Comparison of ENCODE assay signal across 29 mouse cellular contexts in the genomic region with DNA sequence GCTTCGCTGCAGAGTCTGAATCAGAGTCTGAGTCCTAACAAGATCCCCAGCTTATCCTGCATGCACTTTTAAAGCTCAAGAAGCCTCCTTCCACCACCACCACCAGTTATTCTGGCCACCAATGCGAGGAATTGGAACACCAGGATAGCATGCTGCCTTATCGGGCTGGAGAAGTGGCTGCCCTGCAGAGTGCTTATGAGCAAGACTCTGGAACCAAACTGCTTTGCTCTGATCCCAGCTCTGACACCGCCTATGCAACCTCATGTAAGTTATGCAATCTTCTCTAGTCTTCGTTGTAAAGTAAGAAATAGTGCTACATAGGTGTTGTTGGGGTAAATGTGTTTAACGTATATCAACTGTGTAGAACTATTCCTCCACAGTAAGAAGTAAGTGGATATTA. TPM values are rescaled to one million over a fixed set of nuclear protein-coding genes. Genes with fewer than 3 reads are reported as not detected.
"Had no signal": no experiment of that assay in that cellular context is flagged by ENCODE, and none has a peak within 500 bp of the region (broad histone marks: within the 10 kb centered on the region; RNA-seq: fewer than 3 reads in every experiment).

No protein-coding gene starts in this region.

- H3K27ac ChIP-seq: embryonic facial prominence, embryonic 10.5 days; embryonic facial prominence, embryonic 12.5 days; embryonic facial prominence, embryonic 13.5 days; embryonic facial prominence, embryonic 15.5 days; forebrain, embryonic 10.5 days; forebrain, embryonic 12.5 days; forebrain, embryonic 13.5 days; forebrain, embryonic 15.5 days; gastrocnemius, adult 2 months; heart, adult 2 months; heart, embryonic 10.5 days had no signal

- H3K4me3 ChIP-seq: embryonic facial prominence, embryonic 10.5 days; embryonic facial prominence, embryonic 12.5 days; embryonic facial prominence, embryonic 13.5 days; embryonic facial prominence, embryonic 15.5 days; erythroblast, embryonic 14.5 days; forebrain, embryonic 10.5 days; forebrain, embryonic 12.5 days; forebrain, embryonic 13.5 days; forebrain, embryonic 15.5 days; gastrocnemius, adult 2 months; heart, adult 2 months; heart, embryonic 10.5 days had no signal

- H3K9me3 ChIP-seq: embryonic facial prominence, embryonic 10.5 days; embryonic facial prominence, embryonic 12.5 days; embryonic facial prominence, embryonic 13.5 days; embryonic facial prominence, embryonic 15.5 days; forebrain, embryonic 10.5 days; forebrain, embryonic 12.5 days; forebrain, embryonic 13.5 days; forebrain, embryonic 15.5 days; heart, embryonic 10.5 days had no signal

- ATAC-seq: forebrain, embryonic 13.5 days; forebrain, embryonic 14.5 days; forebrain, embryonic 15.5 days; forebrain, embryonic 16.5 days; forebrain, postnatal 0 days had no signal

- DNase-seq: cerebellum, adult 8-10 months; cerebellum, adult 9-10 months; cerebellum, adult 9-11 months; cerebellum, postnatal 10 days; cerebellum, postnatal 14 days; cerebellum, postnatal 25 days; cerebellum, postnatal 36 days; embryo, embryonic 11 days; forebrain, postnatal 0 days; gastrocnemius, adult 2 months; gastrocnemius, postnatal 10 days; gastrocnemius, postnatal 14 days; gastrocnemius, postnatal 25 days; gastrocnemius, postnatal 36 days; heart, adult 18-20 months; heart, adult 2 months had no signal

- H3K27me3 ChIP-seq: embryonic facial prominence, embryonic 12.5 days; embryonic facial prominence, embryonic 13.5 days; embryonic facial prominence, embryonic 15.5 days; forebrain, embryonic 12.5 days; forebrain, embryonic 13.5 days; forebrain, embryonic 15.5 days had no signal

- H3K4me1 ChIP-seq: embryonic facial prominence, embryonic 10.5 days; embryonic facial prominence, embryonic 12.5 days; embryonic facial prominence, embryonic 13.5 days; embryonic facial prominence, embryonic 15.5 days; forebrain, embryonic 10.5 days; forebrain, embryonic 12.5 days; heart, embryonic 10.5 days had no signal

RNA-seq across cellular contexts. Expression of a gene that starts 32.3 kb away (rescaled TPM):
- total RNA-seq: granulocyte monocyte progenitor cell, adult 5-6 weeks had no signal
- polyA plus RNA-seq: erythroblast, embryonic 14.5 days had no signal
